Mouse (Mus musculus): ENCODE measurements at regions not wholly inside any gene's neighbourhood (a gene's known extent, or its start where the extent isn't known, plus 50 kb on each side); places are given as distances from the start of the nearest gene placed in this dataset.

- DNase-seq (ENCODE audit: low read depth, low spot score): no peak
Observed at GRCm38 (mm10) chr3:149111529-149112439, 121.4 kb upstream of the Adgrl2 start.

DNA sequence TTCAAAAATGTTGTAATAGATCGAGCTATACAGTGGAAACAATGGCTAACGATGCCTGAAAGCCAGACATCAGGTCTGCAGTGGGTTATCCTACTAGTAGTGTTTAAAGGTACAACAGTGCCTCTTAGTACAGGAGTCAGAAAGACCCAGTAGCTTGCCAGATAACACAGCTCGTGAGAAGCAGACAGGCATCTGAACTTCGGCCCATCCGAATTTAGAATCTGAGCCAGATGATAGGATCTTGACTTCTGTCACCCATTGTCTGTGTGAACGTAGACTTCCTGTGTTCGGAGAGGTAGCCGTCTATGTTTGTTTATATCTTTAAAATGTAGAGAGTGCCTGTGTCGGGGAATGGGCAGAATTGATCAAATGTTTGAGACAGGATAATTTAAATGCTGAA, 120.5 kb upstream of the Adgrl2 start:
- no peak for DNase-seq (ENCODE audit: low read depth, low spot score)

DNA sequence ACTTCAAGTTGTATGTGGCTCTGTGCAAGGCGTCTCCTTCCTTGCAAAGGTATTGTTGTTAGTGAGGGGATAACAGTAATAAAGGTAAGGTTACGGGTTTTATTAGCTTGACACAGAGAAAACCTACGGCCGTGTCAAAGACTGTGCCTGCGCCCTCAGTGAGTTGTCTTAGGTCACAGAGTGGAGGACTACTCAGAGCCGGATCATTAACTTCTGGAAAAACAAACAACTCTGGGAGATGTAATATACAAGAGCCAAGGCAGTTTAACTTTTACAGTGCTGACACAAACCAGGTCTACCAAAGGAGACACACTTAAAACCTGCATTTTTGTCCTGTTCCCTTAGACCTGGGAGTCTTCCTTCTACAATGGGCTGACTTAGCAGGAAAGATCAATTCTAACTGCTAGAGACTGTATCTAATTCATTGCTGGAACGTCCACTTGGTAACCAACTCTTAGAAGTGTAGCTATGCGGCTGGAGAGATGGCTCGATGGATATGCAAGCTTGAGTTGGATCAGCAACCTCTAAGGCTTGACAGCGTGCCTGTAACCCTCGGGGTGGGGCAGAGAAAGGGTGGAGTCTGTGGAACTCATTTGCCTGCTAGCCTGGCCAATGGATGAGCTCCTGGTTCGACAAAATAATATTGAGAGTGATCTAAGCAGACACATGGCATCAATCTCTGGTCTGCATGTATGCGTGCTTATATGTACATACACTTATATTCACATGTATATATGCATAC, 115.5 kb upstream of the Adgrl2 start:
- no peak for DNase-seq (ENCODE audit: low read depth, low spot score)

DNA sequence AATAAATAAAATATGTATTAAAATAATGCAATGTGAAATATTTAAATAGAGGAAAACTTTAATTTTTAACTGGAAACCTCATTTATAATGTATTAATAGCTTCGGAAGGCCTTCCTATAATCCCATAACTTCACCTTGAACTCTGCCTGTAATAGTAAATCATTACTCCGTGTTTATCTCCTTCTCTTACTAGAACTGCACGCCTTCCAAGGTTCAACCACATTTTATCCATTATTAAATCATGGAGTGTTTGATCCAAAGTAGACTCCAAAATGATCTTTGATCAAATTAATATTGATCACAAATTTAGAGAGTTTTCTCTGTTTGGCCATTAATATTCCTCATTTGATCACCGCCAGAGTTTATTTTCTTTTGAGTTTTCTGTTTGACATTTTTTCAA, 114.8 kb upstream of the Adgrl2 start:
- DNase-seq (ENCODE audit: low read depth, low spot score): no peak

- no peak for DNase-seq (ENCODE audit: low read depth, low spot score)
Observed at GRCm38 (mm10) chr3:149104080-149104479, 113.7 kb upstream of the Adgrl2 start.

GRCm38 (mm10) chr3:149103469-149103868, 113.1 kb upstream of the Adgrl2 start:
- DNase-seq (ENCODE audit: low read depth, low spot score): no peak

DNA sequence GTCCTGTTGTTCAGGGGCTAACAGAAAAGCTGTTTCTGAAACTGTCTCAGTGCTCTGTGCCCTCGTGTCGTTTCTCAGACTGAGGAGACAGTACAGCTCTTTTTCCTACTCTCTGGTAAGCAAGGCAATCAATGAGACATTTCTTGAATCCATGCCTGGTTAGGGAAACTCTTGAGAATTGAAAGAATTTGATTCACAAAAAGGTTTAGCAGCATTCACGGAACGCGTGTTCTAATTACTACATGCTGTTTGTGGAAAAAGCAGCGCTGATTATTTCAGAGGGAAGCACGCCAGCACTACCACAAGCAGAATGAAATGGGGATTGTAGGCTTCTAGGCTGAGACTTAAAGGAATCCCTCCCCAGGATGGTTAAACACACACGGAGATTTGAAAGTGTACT, 112.5 kb upstream of the Adgrl2 start:
- DNase-seq (ENCODE audit: low read depth, low spot score): no peak

DNA sequence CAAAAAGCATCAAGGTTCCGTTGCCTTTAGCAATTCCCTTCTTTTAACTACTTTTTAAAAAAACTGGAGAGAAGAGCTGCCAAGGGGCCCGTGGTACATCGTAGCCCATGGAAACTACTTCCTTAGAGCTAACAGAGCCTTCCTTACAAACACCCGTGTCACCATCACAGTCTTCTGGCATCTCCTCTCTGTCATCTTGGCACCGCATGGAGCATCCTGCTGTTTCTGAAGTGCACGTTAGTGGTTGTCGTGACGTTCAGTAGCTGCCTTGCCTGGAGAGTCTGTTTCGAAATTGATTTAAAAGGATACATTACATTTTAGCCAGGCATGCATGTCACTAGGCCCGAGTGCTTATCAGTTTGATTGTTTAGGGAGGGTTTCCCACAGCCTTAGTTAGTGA, 111.4 kb upstream of the Adgrl2 start:
- no peak for DNase-seq (ENCODE audit: low read depth, low spot score)

DNA sequence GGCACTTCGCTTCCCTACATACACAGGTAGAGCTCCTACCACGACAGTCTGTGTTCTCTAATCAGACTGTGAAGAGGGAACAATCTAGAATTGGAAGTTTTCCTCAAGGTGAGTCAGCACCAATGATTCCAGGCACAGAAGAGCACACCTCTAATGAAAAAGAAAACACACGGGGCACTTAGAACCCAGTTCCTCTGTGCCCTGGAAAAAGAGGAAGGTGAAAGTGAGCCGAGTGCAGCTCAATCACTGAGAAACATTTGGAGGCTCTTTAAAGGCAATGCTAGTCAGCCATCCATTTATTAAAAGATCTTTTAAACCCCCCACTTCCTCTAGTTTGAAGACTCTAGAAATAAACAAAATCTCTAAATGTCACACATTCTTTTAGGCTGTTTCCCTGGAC, 108.4 kb upstream of the Adgrl2 start:
- no peak for DNase-seq (ENCODE audit: low read depth, low spot score)

GRCm38 (mm10) chr3:149097026-149097425, 106.7 kb upstream of the Adgrl2 start:
- DNase-seq (ENCODE audit: low read depth, low spot score): no peak

DNA sequence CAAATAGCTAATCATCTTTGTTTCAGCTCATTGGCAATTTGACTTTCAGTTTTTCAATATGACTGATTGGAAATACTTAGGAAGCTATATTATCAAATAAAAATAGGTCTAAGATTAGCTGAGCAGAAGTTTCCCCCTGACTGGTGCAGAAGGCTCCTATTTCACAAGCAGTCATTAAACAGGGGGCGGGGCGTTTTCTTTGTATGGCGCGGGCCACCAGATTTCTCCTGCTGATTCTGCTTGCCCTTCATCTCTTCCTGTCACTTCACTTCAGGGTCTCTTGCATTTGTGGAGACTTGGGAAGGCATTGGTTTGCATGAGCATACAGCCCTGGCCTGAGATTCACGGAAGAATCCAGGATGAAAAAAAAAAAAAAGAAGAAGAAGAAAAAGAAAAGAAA, 102.3 kb upstream of the Adgrl2 start:
- no peak for DNase-seq (ENCODE audit: low read depth, low spot score)

GRCm38 (mm10) chr3:149090103-149090502, 99.7 kb upstream of the Adgrl2 start:
- no peak for DNase-seq (ENCODE audit: low read depth, low spot score)

- no peak for DNase-seq (ENCODE audit: low read depth, low spot score)
Observed at GRCm38 (mm10) chr3:149088621-149089128, 98.3 kb upstream of the Adgrl2 start.

DNA sequence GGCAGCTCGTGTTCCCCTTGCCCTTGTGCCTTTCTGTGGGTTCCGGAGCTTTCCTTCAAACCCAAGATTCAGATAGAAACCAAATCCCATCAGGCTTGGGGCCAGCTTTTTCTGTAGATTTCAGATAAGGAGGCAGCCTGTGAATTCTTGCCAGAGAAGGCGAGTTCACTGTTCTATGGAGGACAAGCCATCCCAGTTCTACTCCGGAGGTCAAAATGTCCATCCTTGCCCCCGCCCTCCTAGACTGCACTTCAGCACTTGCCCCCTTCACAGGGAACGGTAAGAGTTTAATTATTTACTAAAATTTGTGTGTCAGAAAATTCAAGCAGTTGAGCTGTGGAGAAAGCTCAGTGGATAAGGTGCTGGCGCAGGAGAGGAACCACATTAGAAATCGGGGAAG, 97.1 kb upstream of the Adgrl2 start:
- no peak for DNase-seq (ENCODE audit: low read depth, low spot score)

- DNase-seq (ENCODE audit: low read depth, low spot score): no peak
Observed at GRCm38 (mm10) chr3:149086704-149087103, 96.3 kb upstream of the Adgrl2 start.

DNA sequence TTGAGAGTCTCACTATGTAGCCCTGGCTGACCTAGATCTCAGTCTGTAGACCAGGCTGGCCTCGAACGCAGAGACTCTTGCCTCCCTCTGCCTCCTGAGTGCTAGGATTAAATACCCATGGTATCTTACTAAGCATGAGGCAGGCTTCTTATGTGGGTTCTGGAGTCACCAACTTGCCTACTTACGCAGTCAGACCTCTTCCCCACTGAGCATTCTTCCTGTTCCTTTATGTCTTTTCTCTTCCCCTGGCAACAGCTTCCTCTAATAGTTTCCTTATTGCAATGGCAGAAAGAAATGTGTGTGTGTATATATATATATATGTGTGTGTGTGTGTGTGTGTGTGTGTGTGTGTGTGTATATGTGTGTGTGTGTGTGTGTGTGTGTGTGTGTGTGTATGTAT, 95.7 kb upstream of the Adgrl2 start:
- no peak for DNase-seq (ENCODE audit: low read depth, low spot score)

DNA sequence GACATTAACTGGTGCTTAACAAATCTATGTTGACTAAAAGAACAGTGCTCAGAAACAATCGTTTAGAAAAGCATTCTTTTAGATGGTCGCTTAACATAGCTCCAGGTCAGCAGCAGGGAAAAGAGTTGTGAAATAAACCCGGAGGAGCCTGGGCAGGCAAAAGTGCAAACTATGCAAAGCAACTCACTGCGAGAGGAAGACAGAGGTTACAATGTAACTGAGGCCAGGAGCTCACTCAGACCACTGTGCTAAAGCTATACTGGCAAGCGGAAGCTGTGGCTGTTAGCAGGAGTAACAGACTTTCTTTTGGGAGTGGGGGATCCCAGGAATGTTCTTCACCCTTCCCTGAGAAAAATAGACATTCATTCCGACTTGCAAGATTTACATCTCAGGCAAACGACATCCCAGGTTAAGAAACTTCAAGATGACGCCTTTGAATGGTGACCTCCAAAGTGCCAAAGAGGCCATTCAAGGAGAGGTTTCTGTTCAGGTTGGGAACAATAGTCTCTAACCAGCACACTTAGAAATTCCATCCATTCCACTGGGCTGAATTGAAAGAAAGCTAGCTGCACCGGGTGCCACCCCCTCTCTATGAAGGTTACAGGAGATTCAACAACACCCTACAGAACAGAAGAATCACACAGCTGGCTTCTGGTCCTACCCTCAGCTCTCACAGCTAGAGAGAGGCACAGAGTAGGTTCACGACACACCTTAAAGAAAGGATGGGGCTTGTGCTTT, 94.7 kb upstream of the Adgrl2 start:
- no peak for DNase-seq (ENCODE audit: low read depth, low spot score)

GRCm38 (mm10) chr3:149083391-149083790, 93.0 kb upstream of the Adgrl2 start:
- DNase-seq (ENCODE audit: low read depth, low spot score): no peak

- DNase-seq (ENCODE audit: low read depth, low spot score): no peak
Observed at GRCm38 (mm10) chr3:149078881-149079280, 88.5 kb upstream of the Adgrl2 start.

GRCm38 (mm10) chr3:149076928-149077551, 86.7 kb upstream of the Adgrl2 start:
- no peak for DNase-seq (ENCODE audit: low read depth, low spot score)

DNA sequence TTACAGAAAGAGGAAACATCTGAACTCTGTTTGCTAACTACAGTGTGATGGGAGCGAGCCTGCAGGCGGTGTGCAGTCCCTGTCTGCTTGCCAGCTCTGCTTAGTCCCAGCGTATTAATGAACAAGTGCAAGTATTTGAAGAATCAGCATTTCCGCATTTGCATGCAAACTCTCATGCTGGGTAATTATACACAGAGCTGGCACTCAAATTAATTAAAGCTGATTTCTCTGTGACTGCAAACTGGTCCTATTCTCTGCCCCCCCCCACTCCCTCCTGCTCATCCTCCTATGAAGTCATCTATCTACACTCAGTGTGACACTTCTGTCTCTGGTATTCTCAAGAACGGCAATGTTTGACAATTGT, 85.1 kb upstream of the Adgrl2 start:
- no peak for DNase-seq (ENCODE audit: low read depth, low spot score)

Measured in retina, adult 2 months (tissue).